Mouse (Mus musculus) intestine, postnatal 0 days (tissue): ENCODE data around the gene Prmt3. TPM values are rescaled to one million over a fixed set of nuclear protein-coding genes. Genes with fewer than 3 reads are reported as not detected.

Source experiments
- ATAC-seq: fragments of 200-750 bp; cut with Nextera tagmentation; 2 replicates; pipeline ENCODE4 v1.8.0; 2017; ENCODE audit warnings: mild to moderate bottlenecking, moderate TSS enrichment, moderate library complexity
- H3K27ac ChIP-seq: fragments of 300-500 bp; sonication (generic); 2 replicates; pipeline ENCODE4 v1.5.1; 2014; ENCODE audit warnings: mild to moderate bottlenecking, low read depth, low read length, moderate library complexity
- H3K27me3 ChIP-seq: fragments of 300-500 bp; sonication (generic); replicated peaks from 2 replicates; pipeline ENCODE4 v1.6.1; 2014; ENCODE audit warnings: low read length, mixed read lengths; ENCODE audit not compliant: control insufficient read depth, insufficient read depth
- H3K36me3 ChIP-seq: fragments of 300-500 bp; sonication (generic); 2 replicates; pipeline ENCODE4 v1.6.1; 2014; ENCODE audit warnings: mild to moderate bottlenecking, moderate library complexity; ENCODE audit not compliant: control insufficient read depth, insufficient read depth
- H3K4me1 ChIP-seq: fragments of 300-500 bp; sonication (generic); replicated peaks from 2 replicates; pipeline ENCODE4 v1.6.1; 2014; ENCODE audit warnings: antibody characterized with exemption, low read length, mixed read lengths; ENCODE audit not compliant: control insufficient read depth, insufficient read depth
- H3K4me2 ChIP-seq: fragments of 300-500 bp; sonication (generic); replicated peaks from 2 replicates; pipeline ENCODE4 v1.6.1; 2014; ENCODE audit warnings: low read depth, mild to moderate bottlenecking, moderate library complexity
- H3K4me3 ChIP-seq: fragments of 300-500 bp; sonication (generic); 2 replicates; pipeline ENCODE4 v1.5.1; 2014; ENCODE audit warnings: low read depth, low read length
- H3K9ac ChIP-seq: fragments of 300-500 bp; sonication (generic); 2 replicates; pipeline ENCODE4 v1.6.1; 2014; ENCODE audit warnings: mild to moderate bottlenecking, low read depth, low read length
- H3K9me3 ChIP-seq: fragments of 300-500 bp; sonication (generic); 2 replicates; pipeline ENCODE4 v1.6.1; 2016; ENCODE audit warnings: mixed run types; ENCODE audit not compliant: control insufficient read depth
- CTCF ChIP-seq: sonication (generic); IDR thresholded peaks from 2 replicates; pipeline ENCODE4 v1.5.1; 2016; ENCODE audit warnings: low read depth, mild to moderate bottlenecking, control low read depth, antibody characterized with exemption, moderate library complexity
- WGBS: fragments of 180-500 bp; shearing (Covaris S2); extraction: QIAGEN DNeasy Blood & Tissue Kit; methylation state at CpG from one replicate; pipeline ENCODE4 v1.1.7; 2014; 5-methylcytosine and 5-hydroxymethylcytosine counted together
- polyA plus RNA-seq: library from polyadenylated mRNA; unstranded; fragments of >200 nt; fragmentation: Nextera tagmentation; extraction: Ambion mirVana; gene quantifications from 2 replicates; pipeline ENCODE4 v1.2.1, GENCODE M21; 2015

Prmt3 gene
- polyA plus RNA-seq, 1 experiment from 2014 or later: 16.9 TPM

DNA sequence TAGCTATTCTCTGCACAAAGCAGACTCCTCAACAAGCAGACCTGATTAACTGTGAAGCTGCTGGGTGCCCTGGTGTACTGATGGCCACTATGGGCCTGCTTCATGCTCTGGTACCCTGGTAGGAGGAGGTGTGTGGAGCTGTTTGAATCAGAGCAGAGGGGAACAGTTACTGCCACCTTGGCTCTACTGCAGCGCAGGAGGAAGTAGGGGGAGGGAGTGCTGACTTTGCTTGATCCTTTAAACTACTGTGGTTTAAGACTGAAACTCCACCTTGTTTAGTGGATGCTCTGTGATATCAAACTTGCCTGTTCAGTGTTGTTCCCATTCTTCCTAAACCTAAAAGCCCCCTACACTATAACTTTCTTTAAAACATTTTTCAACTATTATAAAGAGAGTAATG, 49.8 kb downstream of the Prmt3 start:
- no peak overlapping the region for H3K27ac ChIP-seq
- no peak for ATAC-seq
- no peak overlapping the region for H3K9ac ChIP-seq
- no peaks in the 10 kb centered on the region for H3K9me3 ChIP-seq
- no peak overlapping the region for H3K4me3 ChIP-seq
- no peak for TF ChIP-seq CTCF
- no peaks in the 10 kb centered on the region for H3K27me3 ChIP-seq
- no peaks in the 10 kb centered on the region for H3K4me1 ChIP-seq
- 90% methylated on average over 1 of the region's 1 CpGs for WGBS
- H3K4me2 ChIP-seq: no peak overlapping the region
- peaks cover 40% of the 10 kb centered on the region for H3K36me3 ChIP-seq

DNA sequence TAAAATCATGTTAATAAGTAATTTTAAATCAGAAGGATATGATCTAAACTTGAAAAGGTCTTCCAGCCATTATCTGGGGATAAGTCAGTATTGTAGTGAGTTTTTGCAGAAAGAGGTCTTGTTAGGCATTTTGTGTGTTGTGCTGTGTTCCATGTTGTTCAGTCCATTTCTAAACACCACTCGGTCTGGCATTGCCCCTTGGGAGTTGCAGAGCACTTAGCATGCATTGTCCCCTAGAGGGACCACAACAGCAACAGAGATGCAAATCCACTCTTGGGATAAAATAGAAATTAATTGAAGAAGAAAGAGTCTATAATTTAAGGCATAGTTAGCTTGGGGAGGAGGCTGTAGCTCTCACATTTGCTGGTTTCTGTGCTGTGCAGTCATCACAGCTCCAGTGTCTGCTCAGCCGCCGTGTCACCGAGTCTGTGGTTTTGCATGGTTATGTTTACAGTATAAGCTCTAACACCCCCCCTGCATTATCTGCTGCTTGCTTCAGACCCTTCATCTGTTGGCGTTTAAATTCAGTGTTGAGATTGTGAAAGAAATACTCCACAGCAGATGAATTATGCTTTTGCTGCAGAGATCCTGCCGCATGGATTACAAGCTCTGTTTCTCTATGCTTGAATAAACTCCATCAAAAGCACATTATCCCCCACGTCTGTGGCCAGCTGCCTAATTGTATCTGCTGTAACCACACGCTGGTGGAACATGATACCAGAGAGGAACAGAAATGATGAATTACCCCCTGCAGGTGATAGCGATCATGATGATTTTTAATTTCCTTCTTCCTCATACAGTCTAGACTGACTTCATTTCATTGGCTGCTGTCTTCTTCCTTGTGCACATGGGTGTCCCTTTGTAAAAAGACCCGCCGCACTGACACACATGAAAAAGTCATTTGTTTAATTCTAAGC, 64.5 kb downstream of the Prmt3 start:
- Histone ChIP-seq H3K4me3 (no peak overlapping the region), H3K4me1 (0 out of 2 replicates have a peak, but pooled peaks cover 4% of the 10 kb centered on the region), H3K27me3 (no peaks in the 10 kb centered on the region), H3K27ac (no peak overlapping the region), H3K9me3 (no peaks in the 10 kb centered on the region), H3K36me3 (peaks cover 5% of the 10 kb centered on the region; the same call in 1 of the 2 replicates), H3K9ac (no peak overlapping the region), H3K4me2 (no peak overlapping the region)
- WGBS: 50% methylated on average over 11 of the region's 11 CpGs
- peak; percentile 22; the same call in 1 of the 2 replicates for ATAC-seq
- 0 out of 2 replicates have a peak, but pooled peaks have one; percentile 4 for TF ChIP-seq CTCF

DNA sequence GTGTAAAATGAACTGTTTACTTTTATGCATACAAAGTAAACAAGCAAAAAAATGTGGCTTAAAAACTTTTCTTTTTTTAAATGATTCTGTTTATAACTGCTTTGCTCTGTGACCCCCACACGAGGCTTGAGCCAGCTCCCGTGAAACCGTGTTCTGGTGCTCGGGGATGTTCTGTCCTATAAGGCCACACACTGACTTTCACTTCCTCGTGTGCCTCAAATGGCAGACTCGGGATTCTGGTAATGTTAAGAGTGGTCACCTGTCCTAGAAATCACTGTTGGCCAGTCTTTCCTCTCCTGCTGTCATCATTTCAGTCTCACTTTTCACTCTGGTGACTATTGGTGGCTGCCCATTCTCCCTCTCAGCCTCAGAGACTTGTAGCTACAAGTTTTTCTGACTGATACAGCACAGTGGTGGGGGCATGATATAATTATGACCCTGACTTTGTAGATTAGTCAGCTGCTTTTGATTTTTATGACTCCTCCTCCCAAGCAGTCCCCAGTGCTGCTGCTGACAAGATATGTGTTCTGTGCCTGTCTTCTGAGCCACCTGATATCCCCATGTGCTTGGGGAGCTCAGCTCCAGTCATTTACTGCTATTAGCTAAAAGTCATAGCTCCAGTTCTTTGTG, 65.3 kb downstream of the Prmt3 start:
- H3K9ac ChIP-seq: no peak overlapping the region
- ATAC-seq: 0 out of 2 replicates have a peak, but pooled peaks have one; percentile 19
- H3K4me3 ChIP-seq: no peak overlapping the region
- H3K9me3 ChIP-seq: no peaks in the 10 kb centered on the region
- peaks cover 5% of the 10 kb centered on the region; the same call in 1 of the 2 replicates for H3K36me3 ChIP-seq
- 47% methylated on average over 6 of the region's 6 CpGs for WGBS
- H3K27ac ChIP-seq: no peak overlapping the region
- H3K4me1 ChIP-seq: 0 out of 2 replicates have a peak, but pooled peaks cover 4% of the 10 kb centered on the region
- H3K27me3 ChIP-seq: no peaks in the 10 kb centered on the region
- no peak for TF ChIP-seq CTCF
- H3K4me2 ChIP-seq: no peak overlapping the region

DNA sequence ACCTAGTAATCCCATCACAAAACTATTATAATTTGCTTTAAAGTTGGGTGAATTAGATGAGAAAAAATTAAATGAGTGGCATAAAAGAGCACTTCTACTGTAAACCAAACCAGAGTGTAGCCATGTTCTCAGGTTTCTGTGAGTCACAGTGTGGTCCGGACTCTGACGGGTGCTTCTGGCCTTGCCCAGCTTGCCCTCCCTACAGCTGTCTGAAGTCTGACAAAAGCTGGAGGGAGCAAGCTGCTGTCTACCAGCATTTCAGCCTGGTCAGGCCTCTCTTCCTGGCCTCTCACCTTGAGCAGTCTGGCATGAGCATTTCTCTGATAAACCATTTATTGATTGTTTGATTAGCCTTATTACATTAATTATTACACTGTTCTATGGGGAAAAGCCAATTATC, 69.8 kb downstream of the Prmt3 start:
- 0 out of 2 replicates have a peak, but pooled peaks cover 4% of the 10 kb centered on the region for H3K4me1 ChIP-seq
- H3K27ac ChIP-seq: no peak overlapping the region
- no peak overlapping the region for H3K4me2 ChIP-seq
- H3K9me3 ChIP-seq: no peaks in the 10 kb centered on the region
- no peak overlapping the region for H3K9ac ChIP-seq
- ATAC-seq: no peak
- TF ChIP-seq CTCF: no peak
- no peak overlapping the region for H3K4me3 ChIP-seq
- H3K27me3 ChIP-seq: no peaks in the 10 kb centered on the region
- peaks cover 8% of the 10 kb centered on the region; the same call in 1 of the 2 replicates for H3K36me3 ChIP-seq
- WGBS: 88% methylated on average over 2 of the region's 2 CpGs

DNA sequence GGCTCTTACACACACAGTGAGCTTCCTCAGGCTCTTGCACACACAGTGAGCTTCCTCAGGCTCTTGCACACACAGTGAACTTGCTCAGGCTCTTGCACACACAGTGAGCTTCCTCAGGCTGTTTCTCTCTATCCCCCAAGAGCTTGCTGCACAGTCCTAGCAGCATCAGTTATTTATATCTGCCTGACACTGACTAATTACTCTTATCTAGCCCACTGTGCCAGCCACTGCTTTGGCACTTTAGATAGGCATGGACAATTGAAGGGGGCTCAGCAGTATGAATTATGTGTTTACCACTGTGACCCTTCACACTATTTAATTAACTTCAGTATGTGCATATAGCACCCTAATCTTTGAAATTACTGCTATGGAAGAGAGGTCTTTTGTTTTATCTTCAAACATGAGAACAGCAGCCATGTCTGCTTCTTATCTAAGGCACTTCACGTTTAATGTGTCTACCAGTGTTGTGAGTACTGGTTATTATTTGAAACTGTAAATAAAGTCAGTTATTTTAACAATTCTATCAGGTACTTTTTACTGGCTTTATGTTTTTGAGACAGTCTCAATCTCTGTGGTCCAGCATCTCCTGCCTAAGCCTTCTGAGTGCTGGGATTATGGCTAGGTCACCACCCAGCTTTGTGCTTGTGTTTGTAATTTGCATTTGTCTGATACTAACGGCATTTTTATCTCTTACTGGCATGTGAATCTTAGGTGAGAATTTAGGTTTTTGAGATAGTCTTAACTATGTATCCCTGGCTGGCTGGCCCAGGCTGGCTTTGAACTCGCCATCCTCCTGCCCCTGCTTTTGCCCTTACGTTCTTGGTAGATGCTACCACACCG, 75.4 kb downstream of the Prmt3 start:
- H3K9me3 ChIP-seq: no peaks in the 10 kb centered on the region
- ATAC-seq: no peak
- H3K4me1 ChIP-seq: no peaks in the 10 kb centered on the region
- H3K36me3 ChIP-seq: peaks cover 19% of the 10 kb centered on the region
- no peak overlapping the region for H3K9ac ChIP-seq
- TF ChIP-seq CTCF: no peak
- no peaks in the 10 kb centered on the region for H3K27me3 ChIP-seq
- no peak overlapping the region for H3K4me2 ChIP-seq
- WGBS: 82% methylated on average over 5 of the region's 5 CpGs
- no peak overlapping the region for H3K4me3 ChIP-seq
- H3K27ac ChIP-seq: no peak overlapping the region
